Mouse (Mus musculus) MEL (cell line): Measurements from ENCODE around the gene Ldah. TPM values are rescaled to one million over a fixed set of nuclear protein-coding genes. Genes with fewer than 3 reads are reported as not detected.

Source experiments
- DNase-seq: peaks from one replicate; pipeline ENCODE4 v3.0.0; 2011; ENCODE audit warnings: low read depth, low spot score
- H3K27ac ChIP-seq: 2 replicates; pipeline ENCODE4 v1.5.1; 2012; ENCODE audit warnings: low read depth, mild to moderate bottlenecking, control low read depth, low read length, moderate library complexity; ENCODE audit not compliant: control insufficient read depth
- H3K27me3 ChIP-seq, 2 experiments: fragments of 150-350 bp in 1 of 2; sonication (generic) in 1 of 2; 2 replicates each; pipeline ENCODE4 v1.6.1; 2012; ENCODE audit warnings: low read length in 2 of 2, mild to moderate bottlenecking in 2 of 2, improper control_type of control experiment in 1 of 2, moderate library complexity in 1 of 2; ENCODE audit not compliant: insufficient read depth in 2 of 2, control insufficient read depth in 1 of 2
- H3K36me3 ChIP-seq, 2 experiments: 2 replicates each; pipeline ENCODE4 v1.6.1; 2012 to 2014; ENCODE audit warnings: low read length in 2 of 2, improper control_type of control experiment in 1 of 2, inconsistent platforms in 1 of 2, mild to moderate bottlenecking in 1 of 2; ENCODE audit not compliant: insufficient read depth in 2 of 2, control insufficient read depth in 1 of 2
- H3K4me1 ChIP-seq, 2 experiments: fragments of 150-350 bp in 1 of 2; sonication (generic) in 1 of 2; 2 replicates each; pipeline ENCODE4 v1.6.1; 2012; ENCODE audit warnings: low read length in 2 of 2, improper control_type of control experiment in 1 of 2, mild to moderate bottlenecking in 1 of 2; ENCODE audit not compliant: insufficient read depth in 2 of 2, control insufficient read depth in 1 of 2
- H3K4me3 ChIP-seq, 2 experiments: fragments of 150-350 bp in 1 of 2; sonication (generic) in 1 of 2; 2 replicates each; pipeline ENCODE4 v1.5.1; 2012; ENCODE audit warnings: low read depth in 2 of 2, low read length in 2 of 2, mild to moderate bottlenecking in 2 of 2, moderate library complexity in 2 of 2, control low read depth in 1 of 2, improper control_type of control experiment in 1 of 2; ENCODE audit not compliant: control insufficient read depth in 1 of 2, insufficient read depth in 1 of 2
- H3K79me2 ChIP-seq: 2 replicates; pipeline ENCODE4 v1.6.1; 2012; ENCODE audit warnings: mild to moderate bottlenecking, low read length, moderate library complexity; ENCODE audit not compliant: control insufficient read depth, poor library complexity, insufficient read depth
- H3K9ac ChIP-seq: 2 replicates; pipeline ENCODE4 v1.6.1; 2012; ENCODE audit warnings: low read depth, mild to moderate bottlenecking, control low read depth, low read length, moderate library complexity; ENCODE audit not compliant: control insufficient read depth, poor library complexity, severe bottlenecking
- H3K9me3 ChIP-seq: fragments of 150-350 bp; sonication (generic); replicated peaks from 2 replicates; pipeline ENCODE4 v1.6.1; 2012; ENCODE audit warnings: mild to moderate bottlenecking, low read length, improper control_type of control experiment, moderate library complexity; ENCODE audit not compliant: insufficient read depth
- BHLHE40 ChIP-seq: IDR thresholded peaks from 2 replicates; pipeline ENCODE4 v1.6.1; 2012; ENCODE audit warnings: low read depth, mild to moderate bottlenecking, inconsistent platforms, low read length, improper control_type of control experiment, borderline replicate concordance
- E2F4 ChIP-seq: IDR thresholded peaks from 2 replicates; pipeline ENCODE4 v1.6.1; 2011; ENCODE audit warnings: low read depth, low read length, improper control_type of control experiment, borderline replicate concordance
- ELF1 ChIP-seq: IDR thresholded peaks from 2 replicates; pipeline ENCODE4 v1.6.1; 2014; ENCODE audit warnings: low read depth, mild to moderate bottlenecking, inconsistent platforms, low read length, improper control_type of control experiment, moderate library complexity
- ETS1 ChIP-seq: IDR thresholded peaks from 2 replicates; pipeline ENCODE4 v1.6.1; 2012; ENCODE audit warnings: low read depth, mild to moderate bottlenecking, inconsistent platforms, low read length, improper control_type of control experiment, moderate library complexity
- GABPA ChIP-seq: IDR thresholded peaks from 2 replicates; pipeline ENCODE4 v1.6.1; 2012; ENCODE audit warnings: low read depth, mild to moderate bottlenecking, inconsistent platforms, low read length, improper control_type of control experiment, moderate library complexity
- HCFC1 ChIP-seq: IDR thresholded peaks from 2 replicates; pipeline ENCODE4 v1.6.1; 2012; ENCODE audit warnings: low read depth, mild to moderate bottlenecking, inconsistent platforms, low read length, improper control_type of control experiment, moderate library complexity
- JUND ChIP-seq: IDR thresholded peaks from 2 replicates; pipeline ENCODE4 v1.6.1; 2011; ENCODE audit warnings: low read depth, mild to moderate bottlenecking, improper control_type of control experiment, low read length
- MAFK ChIP-seq: IDR thresholded peaks from 2 replicates; pipeline ENCODE4 v1.6.1; 2011; ENCODE audit warnings: low read depth, mild to moderate bottlenecking, low read length, improper control_type of control experiment, borderline replicate concordance
- MAX ChIP-seq: IDR thresholded peaks from 2 replicates; pipeline ENCODE4 v1.6.1; 2011; ENCODE audit warnings: low read length, improper control_type of control experiment
- MAZ ChIP-seq: IDR thresholded peaks from 2 replicates; pipeline ENCODE4 v1.6.1; 2012; ENCODE audit warnings: low read depth, mild to moderate bottlenecking, inconsistent platforms, low read length, improper control_type of control experiment
- MEF2A ChIP-seq: IDR thresholded peaks from 2 replicates; pipeline ENCODE4 v1.6.1; 2014; ENCODE audit warnings: low read depth, mild to moderate bottlenecking, inconsistent platforms, low read length, improper control_type of control experiment; ENCODE audit not compliant: poor library complexity, insufficient replicate concordance, severe bottlenecking; ENCODE audit errors: extremely low read depth
- MYB ChIP-seq: IDR thresholded peaks from 2 replicates; pipeline ENCODE4 v1.6.1; 2011; ENCODE audit warnings: mild to moderate bottlenecking, low read depth, low read length, improper control_type of control experiment
- NRF1 ChIP-seq: IDR thresholded peaks from 2 replicates; pipeline ENCODE4 v1.6.1; 2014; ENCODE audit warnings: low read depth, mild to moderate bottlenecking, inconsistent platforms, low read length, improper control_type of control experiment, moderate library complexity; ENCODE audit not compliant: poor library complexity, insufficient read depth, severe bottlenecking
- POLR2AphosphoS2 ChIP-seq: IDR thresholded peaks from 2 replicates; pipeline ENCODE4 v1.6.1; 2011; ENCODE audit warnings: low read length, improper control_type of control experiment
- RAD21 ChIP-seq: IDR thresholded peaks from 2 replicates; pipeline ENCODE4 v1.6.1; 2011; ENCODE audit warnings: mild to moderate bottlenecking, low read depth, low read length, improper control_type of control experiment
- SIN3A ChIP-seq: IDR thresholded peaks from 2 replicates; pipeline ENCODE4 v1.6.1; 2012; ENCODE audit warnings: low read length, improper control_type of control experiment, inconsistent platforms
- SMC3 ChIP-seq: IDR thresholded peaks from 2 replicates; pipeline ENCODE4 v1.6.1; 2011; ENCODE audit warnings: low read depth, low read length, improper control_type of control experiment
- UBTF ChIP-seq: IDR thresholded peaks from 2 replicates; pipeline ENCODE4 v1.6.1; 2012; ENCODE audit warnings: low read depth, mild to moderate bottlenecking, inconsistent platforms, low read length, improper control_type of control experiment, moderate library complexity, borderline replicate concordance; ENCODE audit not compliant: insufficient read depth
- USF1 ChIP-seq: IDR thresholded peaks from 2 replicates; pipeline ENCODE4 v1.6.1; 2014; ENCODE audit warnings: low read depth, mild to moderate bottlenecking, inconsistent platforms, low read length, improper control_type of control experiment, moderate library complexity
- USF2 ChIP-seq, 2 experiments: IDR thresholded peaks; 2 replicates each; pipeline ENCODE4 v1.6.1; 2011 to 2012; ENCODE audit warnings: improper control_type of control experiment in 2 of 2, low read length in 2 of 2, borderline replicate concordance in 1 of 2, inconsistent platforms in 1 of 2, low read depth in 1 of 2, mild to moderate bottlenecking in 1 of 2; ENCODE audit not compliant: insufficient read depth in 1 of 2
- ZC3H11A ChIP-seq: IDR thresholded peaks from 2 replicates; pipeline ENCODE4 v1.6.1; 2012; ENCODE audit warnings: low read depth, mild to moderate bottlenecking, inconsistent platforms, low read length, improper control_type of control experiment
- ZMIZ1 ChIP-seq: IDR thresholded peaks from 2 replicates; pipeline ENCODE4 v1.6.1; 2012; ENCODE audit warnings: low read depth, mild to moderate bottlenecking, inconsistent platforms, low read length, improper control_type of control experiment, moderate library complexity
- ZNF384 ChIP-seq: IDR thresholded peaks from 2 replicates; pipeline ENCODE4 v1.6.1; 2012; ENCODE audit warnings: low read depth, mild to moderate bottlenecking, inconsistent platforms, low read length, improper control_type of control experiment
- polyA plus RNA-seq, 2 experiments: library from polyadenylated mRNA; stranded (reverse) in 1 of 2; unstranded in 1 of 2; fragments of >175 nt in 1 of 2; fragments of >200 nt in 1 of 2; gene quantifications; 2 replicates each; pipeline versions ENCODE4 v1.2.1 to v1.2.4; 2012; ENCODE audit warnings: low replicate concordance in 2 of 2, low read depth in 1 of 2; ENCODE audit not compliant: insufficient read length in 2 of 2, insufficient read depth in 1 of 2, missing spikeins in 1 of 2
- total RNA-seq: library from RNA; depleted of rRNA; stranded (reverse); fragments of 300-350 nt; gene quantifications from 2 replicates; pipeline ENCODE4 v1.2.3, GENCODE M21; 2012

Gene Ldah
- total and polyA plus RNA-seq, 3 experiments, result 28.6 to 132 (median 44.2) TPM

- Histone ChIP-seq H3K27me3 (no peaks in the 10 kb centered on the region), H3K36me3 (no peaks in the 10 kb centered on the region), H3K9me3 (no peaks in the 10 kb centered on the region)
- TF ChIP-seq ETS1, result no peak
- TF ChIP-seq ZC3H11A, result no peak
- TF ChIP-seq MAFK, result no peak
- TF ChIP-seq ZMIZ1, result no peak
- TF ChIP-seq, all 39 proteins: peak for 0
- DNase-seq, result no peak
- Histone ChIP-seq H3K9ac (no peak overlapping the region), H3K4me3 (no peak overlapping the region), H3K4me1 (no peaks in the 10 kb centered on the region), H3K27ac (no peak overlapping the region), H3K79me2 (no peaks in the 10 kb centered on the region)
Observed at GRCm38 (mm10) chr12:8324086-8324485, 116.2 kb downstream of the Ldah start.

- no peak overlapping the region for H3K9ac ChIP-seq
- H3K27ac ChIP-seq, result no peak overlapping the region
- H3K27me3 ChIP-seq, result no peaks in the 10 kb centered on the region
- DNase-seq, result no peak
- H3K4me1 ChIP-seq, result no peaks in the 10 kb centered on the region
- no peaks in the 10 kb centered on the region for H3K79me2 ChIP-seq
- no peaks in the 10 kb centered on the region for H3K9me3 ChIP-seq
- H3K4me3 ChIP-seq, result no peak overlapping the region
- TF ChIP-seq E2F4 (no peak), ELF1 (no peak), SIN3A (no peak), SMC3 (no peak), MAZ (no peak), ZNF384 (no peak), MAX (no peak), GABPA (no peak), HCFC1 (no peak), MYB (no peak), JUND (no peak), POLR2AphosphoS2 (no peak), RAD21 (no peak), USF1 (no peak), USF2 (IDR thresholded peaks at IDR 0.05; ENCODE audit: borderline replicate concordance in 1 of 2, insufficient read depth in 1 of 2, low read depth in 1 of 2, low read length in 2 of 2) (no peak), BHLHE40 (no peak), MEF2A (no peak), ETS1 (no peak), UBTF (no peak), NRF1 (no peak)
- no peaks in the 10 kb centered on the region for H3K36me3 ChIP-seq
Observed at GRCm38 (mm10) chr12:8325245-8325942, 117.5 kb downstream of the Ldah start.
